Mouse (Mus musculus) forelimb bud, embryonic 11.5 days (tissue): ENCODE measurements around the gene Smap2.
"Not testable (repeated sequence)": the region's sequence is repeated elsewhere in the genome, so short reads cannot be mapped to it uniquely, and the experiment has no call there.

Experiments
- DNase-seq: peaks from one replicate; pipeline ENCODE4 v3.0.0-alpha.2; 2012; ENCODE audit warnings: low read depth, low spot score

Gene Smap2

GRCm38 (mm10) chr4:121016928-121017657, at the start of gene Smap2:
Gene Smap2, minus strand, starts transcription at chr4:121017247.
- DNase-seq = peak; percentile 97

DNA sequence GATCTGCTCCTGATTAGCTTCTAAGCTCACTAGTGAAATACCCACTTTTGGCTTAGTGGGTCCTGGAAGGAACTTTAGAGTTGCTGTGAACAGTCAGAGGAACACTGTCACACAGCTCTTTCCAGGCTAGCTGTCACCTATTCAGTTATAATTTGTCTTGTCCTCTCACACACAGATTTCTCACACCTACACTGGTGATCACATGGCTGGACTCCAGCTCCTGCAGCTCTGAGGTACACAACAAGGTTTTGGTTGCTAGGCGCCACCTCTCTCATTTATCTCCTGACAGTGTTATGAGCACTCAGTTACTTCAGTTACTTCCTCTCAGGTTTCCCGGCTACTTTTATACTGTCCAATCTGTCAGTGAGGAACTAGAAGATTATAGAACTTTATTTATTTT, 48.3 kb upstream of the Smap2 start:
- no peak for DNase-seq

GRCm38 (mm10) chr4:121059218-121059617, 42.2 kb upstream of the Smap2 start:
- DNase-seq = not testable (repeated sequence)

DNA sequence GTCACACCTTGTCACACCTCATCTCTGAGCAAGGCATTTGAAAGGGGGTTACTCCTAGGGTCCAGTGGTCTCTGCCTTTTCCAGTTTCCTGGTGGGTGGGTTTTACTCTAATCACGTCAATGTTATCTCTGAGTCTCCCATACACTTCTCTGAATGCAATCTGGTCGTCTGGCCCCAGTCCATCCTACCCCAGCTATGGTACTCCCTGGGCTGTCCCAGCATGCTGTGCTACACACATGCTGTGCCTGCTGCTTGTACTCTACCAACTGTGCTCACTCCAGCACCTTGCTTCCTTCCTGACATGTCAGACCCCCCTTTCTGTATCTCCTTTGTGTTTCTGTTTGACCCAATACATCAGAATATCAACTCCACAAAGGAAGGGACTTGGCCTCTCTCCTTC, 40.0 kb upstream of the Smap2 start:
- DNase-seq = no peak

GRCm38 (mm10) chr4:121056342-121056741, 39.3 kb upstream of the Smap2 start:
- DNase-seq = no peak

- no peak for DNase-seq
Observed at GRCm38 (mm10) chr4:121052454-121053323, 35.6 kb upstream of the Smap2 start.

- no peak for DNase-seq
Observed at GRCm38 (mm10) chr4:121051863-121052262, 34.8 kb upstream of the Smap2 start.

- DNase-seq = no peak
Observed at GRCm38 (mm10) chr4:121042946-121043345, 25.9 kb upstream of the Smap2 start.

GRCm38 (mm10) chr4:121042472-121042871, 25.4 kb upstream of the Smap2 start:
- no peak for DNase-seq

GRCm38 (mm10) chr4:121040897-121041671, 24.0 kb upstream of the Smap2 start:
- DNase-seq = peak; percentile 86

GRCm38 (mm10) chr4:121040323-121040722, 23.3 kb upstream of the Smap2 start:
- DNase-seq = no peak

- DNase-seq = no peak
Observed at GRCm38 (mm10) chr4:121039331-121040115, 22.5 kb upstream of the Smap2 start, which contains the start of gene Col9a2. Gene Col9a2, plus strand, starts transcription at chr4:121039385.

DNA sequence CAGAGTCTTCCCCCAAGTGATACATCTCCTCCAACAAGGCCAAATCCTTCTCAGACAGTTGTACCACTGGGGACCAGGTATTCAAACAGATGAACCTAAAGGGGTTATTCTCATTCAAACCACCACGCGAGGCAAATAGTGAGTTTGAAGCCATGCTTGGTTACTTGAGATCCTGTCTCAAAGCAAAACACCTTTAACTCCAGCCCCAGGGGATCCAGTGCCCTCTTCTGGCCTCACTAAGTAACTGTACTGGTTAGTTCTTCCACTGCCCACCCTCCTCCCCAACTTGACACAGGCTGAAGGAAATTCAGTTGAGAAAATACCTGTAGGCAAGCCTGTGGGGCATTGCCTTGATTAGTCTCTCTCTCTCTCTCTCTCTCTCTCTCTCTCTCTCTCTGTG, 16.0 kb upstream of the Smap2 start:
- DNase-seq = no peak

- DNase-seq = no peak
Observed at GRCm38 (mm10) chr4:121031440-121031839, 14.4 kb upstream of the Smap2 start.

- no peak for DNase-seq
Observed at GRCm38 (mm10) chr4:121029632-121030031, 12.6 kb upstream of the Smap2 start.

DNA sequence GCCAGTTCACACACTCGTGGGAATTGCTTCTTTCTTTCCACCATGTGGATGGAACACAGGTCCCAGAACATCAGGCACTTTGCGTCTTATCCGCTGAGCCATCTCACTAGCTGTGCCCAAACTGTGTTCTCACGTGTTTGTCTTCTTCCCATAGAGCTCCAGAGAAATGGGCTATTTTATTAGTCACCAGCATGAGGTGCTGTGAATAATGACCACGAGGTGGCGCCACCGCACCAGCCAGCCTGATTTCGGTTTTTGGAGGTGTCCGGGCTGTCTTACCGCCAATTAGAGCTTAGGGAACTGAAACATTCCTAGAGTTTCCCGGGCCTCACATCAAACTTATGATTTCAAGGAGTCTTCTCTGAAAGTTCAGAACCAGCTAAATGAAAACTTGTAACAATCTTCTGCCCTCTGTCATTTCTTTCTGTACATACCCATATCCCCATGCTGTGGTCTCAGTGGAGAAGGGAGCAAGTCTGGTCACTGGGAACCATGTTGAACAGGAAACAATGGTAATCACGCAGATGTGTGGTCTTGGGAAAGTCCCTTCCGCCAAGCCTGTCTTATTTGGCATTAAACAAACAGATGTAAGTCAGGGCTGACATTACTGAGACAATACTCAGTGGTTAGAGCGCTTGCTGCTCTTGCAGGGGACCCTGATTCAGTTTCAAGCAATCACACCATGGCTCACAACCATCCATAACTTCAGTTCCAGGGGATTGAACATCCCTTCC, 11.8 kb upstream of the Smap2 start:
- peak; percentile 59 for DNase-seq

GRCm38 (mm10) chr4:121028146-121028545, 11.1 kb upstream of the Smap2 start:
- DNase-seq = no peak

DNA sequence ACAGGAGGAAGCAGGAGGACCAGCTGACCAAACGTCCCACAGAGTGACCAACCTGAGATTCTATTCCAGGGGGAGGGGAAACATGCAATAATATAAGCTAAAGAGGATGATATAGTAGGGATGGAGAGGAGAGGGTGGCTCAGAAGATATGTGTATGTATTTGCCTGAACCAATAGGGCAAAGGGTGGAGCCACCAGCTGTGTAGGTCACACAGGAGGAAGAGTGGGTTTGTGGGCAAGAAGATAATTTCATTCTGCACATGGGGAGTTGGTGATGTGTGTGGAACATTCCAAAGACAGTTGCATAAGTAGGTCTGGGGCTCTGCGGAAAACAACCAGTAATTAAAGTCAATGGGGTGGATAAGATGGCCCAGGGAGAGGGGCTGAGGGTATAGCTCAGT, 8.6 kb upstream of the Smap2 start:
- DNase-seq = no peak

- no peak for DNase-seq
Observed at GRCm38 (mm10) chr4:121023941-121024340, 6.9 kb upstream of the Smap2 start.

- DNase-seq = no peak
Observed at GRCm38 (mm10) chr4:121023464-121023863, 6.4 kb upstream of the Smap2 start.
